Mouse (Mus musculus) heart, postnatal 4 days (tissue): ENCODE data around the gene Iars2. TPM values are rescaled to one million over a fixed set of nuclear protein-coding genes. Genes with fewer than 3 reads are reported as not detected.

Experiments
- DNase-seq: peaks from one replicate; pipeline ENCODE4 v3.0.0; 2021
- total RNA-seq, 2 experiments: library from RNA; stranded (reverse); gene quantifications; 2 replicates each; pipeline ENCODE4 v1.2.3; 2021

Gene Iars2
- 10 to 100 TPM; 71.5 to 73.4 TPM for total RNA-seq

GRCm38 (mm10) chr1:185328721-185329610, at the start of gene Iars2:
Gene Iars2 (minus strand): TSS chr1:185329396.
- peak; percentile 95 for DNase-seq

- no peak for DNase-seq
These were observed 48.2 kb upstream of the Iars2 start for GRCm38 (mm10) chr1:185377429-185377828.

GRCm38 (mm10) chr1:185376390-185376789, 47.2 kb upstream of the Iars2 start:
- no peak for DNase-seq

- no peak for DNase-seq
These were observed 40.8 kb upstream of the Iars2 start for GRCm38 (mm10) chr1:185369979-185370378.

- no peak for DNase-seq
These were observed 38.2 kb upstream of the Iars2 start for GRCm38 (mm10) chr1:185367383-185367782.

GRCm38 (mm10) chr1:185364183-185364540, 35.0 kb upstream of the Iars2 start:
- DNase-seq: no peak

- peak; percentile 64 for DNase-seq
These were observed 34.5 kb upstream of the Iars2 start for GRCm38 (mm10) chr1:185363526-185364182.

GRCm38 (mm10) chr1:185362677-185363520, 33.7 kb upstream of the Iars2 start, which contains the start of gene Eprs:
Gene Eprs (plus strand): TSS chr1:185363044.
- DNase-seq: peak; percentile 99

- no peak for DNase-seq
These were observed 29.0 kb upstream of the Iars2 start for GRCm38 (mm10) chr1:185358211-185358610.

- no peak for DNase-seq
These were observed 27.1 kb upstream of the Iars2 start for GRCm38 (mm10) chr1:185356246-185356645.

- DNase-seq: no peak
These were observed 25.5 kb upstream of the Iars2 start for GRCm38 (mm10) chr1:185354731-185355130.

GRCm38 (mm10) chr1:185353351-185353750, 24.2 kb upstream of the Iars2 start:
- DNase-seq: no peak

GRCm38 (mm10) chr1:185352151-185352550, 23.0 kb upstream of the Iars2 start:
- DNase-seq: no peak

GRCm38 (mm10) chr1:185350611-185351010, 21.4 kb upstream of the Iars2 start:
- no peak for DNase-seq

- DNase-seq: no peak
These were observed 20.5 kb upstream of the Iars2 start for GRCm38 (mm10) chr1:185349741-185350140.

GRCm38 (mm10) chr1:185346188-185346587, 17.0 kb upstream of the Iars2 start:
- DNase-seq: no peak

- no peak for DNase-seq
These were observed 14.2 kb upstream of the Iars2 start for GRCm38 (mm10) chr1:185343422-185343821.

GRCm38 (mm10) chr1:185342441-185342840, 13.2 kb upstream of the Iars2 start:
- DNase-seq: no peak

GRCm38 (mm10) chr1:185336535-185336934, 7.3 kb upstream of the Iars2 start:
- no peak for DNase-seq

GRCm38 (mm10) chr1:185335231-185335765, 6.1 kb upstream of the Iars2 start:
- no peak for DNase-seq

GRCm38 (mm10) chr1:185334136-185334535, 4.9 kb upstream of the Iars2 start:
- no peak for DNase-seq

- DNase-seq: no peak
These were observed 4.5 kb upstream of the Iars2 start for GRCm38 (mm10) chr1:185333651-185334050.
